Mouse (Mus musculus): Measurements from ENCODE around the gene Rmdn2. TPM values are rescaled to one million over a fixed set of nuclear protein-coding genes. Genes with fewer than 3 reads are reported as not detected.

Rmdn2 gene
- total RNA-seq, 2 experiments from 2014 or later, result 9.0 TPM

DNA sequence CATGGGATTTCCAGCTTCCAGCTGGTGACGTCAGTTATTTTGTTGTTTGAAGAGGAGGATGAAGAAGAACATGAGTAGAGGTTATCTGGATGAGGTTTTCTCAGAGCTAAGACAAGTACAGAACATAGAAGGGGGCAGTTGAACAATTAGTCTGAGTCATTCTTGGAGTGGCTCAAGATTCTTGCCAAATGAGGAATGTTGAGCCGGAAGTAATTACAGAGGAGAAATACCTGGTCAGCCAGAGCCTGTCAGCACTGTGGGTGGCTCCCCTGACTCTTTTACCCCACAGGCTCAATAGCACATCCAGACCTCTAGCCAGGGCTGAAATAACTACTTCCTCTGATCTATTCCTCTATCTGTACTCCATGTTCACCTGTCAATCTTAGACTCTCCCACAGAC, 59.2 kb downstream of the Rmdn2 start:
- no peak overlapping the region for H3K4me3 ChIP-seq
- no peak for DNase-seq (ENCODE audit: low spot score in 2 of 2)
- no peak for TF ChIP-seq CTCF (conservative IDR thresholded peaks at IDR 0.05)
- no peak overlapping the region for H3K27ac ChIP-seq

DNA sequence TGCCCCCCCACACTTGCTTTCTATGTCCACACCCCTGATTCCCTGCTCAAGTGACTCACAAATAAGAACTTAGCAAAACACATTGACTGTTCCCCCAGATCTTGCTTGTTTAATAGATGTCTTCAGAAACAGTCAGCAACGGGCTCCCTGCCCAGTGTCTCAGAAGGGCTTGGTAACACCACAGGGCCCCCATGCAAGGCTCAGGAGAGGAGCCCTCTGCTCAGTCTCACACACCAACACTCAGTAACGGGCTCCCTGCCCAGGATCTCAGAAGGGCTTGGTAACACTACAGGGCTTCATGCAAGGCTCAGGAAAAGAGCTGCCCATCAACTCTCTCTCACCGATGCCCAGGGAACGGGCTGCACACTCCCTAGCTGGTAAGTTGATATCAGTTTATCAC, 83.4 kb downstream of the Rmdn2 start:
- Histone ChIP-seq H3K4me3 (no peak overlapping the region), H3K27ac (no peak overlapping the region)
- DNase-seq (ENCODE audit: low spot score in 2 of 2), result no peak
- TF ChIP-seq CTCF (conservative IDR thresholded peaks at IDR 0.05), result no peak

DNA sequence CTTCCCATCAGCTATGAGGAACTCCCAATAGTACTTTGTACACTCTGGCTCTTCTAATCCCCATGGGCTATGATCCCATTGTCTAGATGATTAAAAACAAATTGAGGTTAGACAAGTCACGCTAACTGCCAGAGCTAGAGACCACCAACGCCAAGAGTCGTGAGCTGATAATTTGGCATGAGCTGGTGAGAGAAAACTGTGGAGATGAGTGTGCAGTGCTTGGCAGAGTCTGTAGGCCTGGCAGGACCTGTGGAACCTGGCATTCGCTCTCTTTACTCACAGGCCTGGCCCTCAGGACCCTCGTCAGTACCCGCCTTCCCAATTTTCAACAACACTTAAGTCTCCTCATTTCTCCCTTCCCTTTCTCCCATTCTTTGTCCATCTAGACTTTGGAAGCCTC, 83.9 kb downstream of the Rmdn2 start:
- TF ChIP-seq CTCF (conservative IDR thresholded peaks at IDR 0.05), result no peak
- Histone ChIP-seq H3K27ac (no peak overlapping the region), H3K4me3 (no peak overlapping the region)
- no peak for DNase-seq (ENCODE audit: low spot score in 2 of 2)

DNA sequence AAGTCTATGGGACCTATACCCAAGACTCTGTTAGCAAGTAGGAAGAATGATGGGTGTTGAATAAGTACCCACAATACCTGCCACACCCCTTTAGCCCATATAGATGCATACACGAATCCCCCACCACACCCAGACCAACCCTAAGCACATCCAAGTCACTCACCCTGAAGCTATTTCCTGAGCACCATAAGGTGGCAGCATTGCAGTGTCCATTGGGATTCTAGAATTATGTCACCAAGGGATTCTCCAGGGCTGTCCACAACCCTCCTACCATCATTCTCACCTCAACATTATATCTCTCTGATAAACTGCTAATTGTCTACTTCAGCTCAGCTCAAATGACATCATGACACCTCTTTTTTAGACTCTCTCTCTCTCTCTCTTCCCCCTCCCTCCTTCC, 87.5 kb downstream of the Rmdn2 start:
- Histone ChIP-seq H3K27ac (no peak overlapping the region), H3K4me3 (no peak overlapping the region)
- peak; percentile 81 for TF ChIP-seq CTCF (conservative IDR thresholded peaks at IDR 0.05)
- DNase-seq (ENCODE audit: low spot score in 2 of 2), result no peak

DNA sequence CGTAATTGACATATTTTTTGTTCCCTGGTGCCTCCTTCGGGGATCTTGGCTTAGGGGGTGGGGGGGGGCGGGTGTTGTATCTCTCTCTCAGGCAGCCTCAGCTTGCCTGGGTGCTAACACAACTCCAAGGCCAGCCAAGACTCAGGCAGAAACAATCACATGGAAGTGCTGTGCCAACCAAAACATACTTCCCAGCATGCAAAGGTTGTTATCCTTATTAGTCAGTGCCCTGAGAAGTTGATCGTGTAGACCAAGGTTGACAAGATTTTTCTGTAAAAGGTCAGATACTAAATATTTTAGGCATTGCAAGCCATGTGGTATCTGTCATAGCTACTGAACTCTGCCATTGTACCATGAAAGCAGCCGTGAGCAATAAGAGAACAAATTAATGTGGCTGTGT, 89.2 kb downstream of the Rmdn2 start:
- no peak overlapping the region for H3K27ac ChIP-seq
- TF ChIP-seq CTCF (conservative IDR thresholded peaks at IDR 0.05), result no peak
- no peak for DNase-seq (ENCODE audit: low spot score in 2 of 2)
- H3K4me3 ChIP-seq, result no peak overlapping the region

DNA sequence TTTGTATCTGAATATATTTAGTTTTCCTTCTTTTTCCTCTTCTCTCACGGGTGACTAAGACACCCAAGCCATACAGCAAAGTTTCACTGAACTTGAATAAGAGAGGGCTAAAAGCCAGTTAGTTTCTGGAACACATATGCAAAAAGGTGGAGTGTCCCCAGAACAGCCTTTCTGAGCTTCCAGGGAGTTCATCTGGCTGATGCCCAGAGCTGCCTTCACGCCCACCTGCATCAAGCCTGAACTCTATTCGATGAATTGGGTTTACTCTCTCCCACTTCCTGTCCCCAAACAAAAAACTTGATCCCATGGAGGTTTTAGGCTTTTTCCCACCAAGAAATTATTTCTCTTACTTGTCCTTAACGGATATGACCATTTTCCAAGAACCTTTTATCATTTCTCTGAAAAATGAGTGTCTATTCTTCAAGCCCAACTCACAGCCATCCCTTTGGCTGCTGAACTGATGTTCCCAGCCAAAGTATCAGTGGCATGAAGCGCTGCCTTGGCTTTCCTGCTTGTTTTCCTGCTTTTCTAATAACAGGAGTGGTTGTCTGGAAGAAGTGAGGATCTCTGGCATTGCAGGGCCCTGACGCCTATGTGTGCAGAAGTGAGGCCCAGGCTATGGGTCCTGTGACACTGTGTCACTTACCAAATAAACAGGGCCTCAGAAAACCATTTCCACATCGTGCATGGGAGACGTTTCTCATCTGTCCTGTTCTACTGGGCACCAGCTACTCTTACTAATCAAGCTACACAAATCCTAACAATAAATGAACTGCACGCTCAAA, 94.2 kb downstream of the Rmdn2 start:
- Histone ChIP-seq H3K4me3 (no peak overlapping the region), H3K27ac (no peak overlapping the region)
- no peak for DNase-seq (ENCODE audit: low spot score in 2 of 2)
- no peak for TF ChIP-seq CTCF (conservative IDR thresholded peaks at IDR 0.05)

DNA sequence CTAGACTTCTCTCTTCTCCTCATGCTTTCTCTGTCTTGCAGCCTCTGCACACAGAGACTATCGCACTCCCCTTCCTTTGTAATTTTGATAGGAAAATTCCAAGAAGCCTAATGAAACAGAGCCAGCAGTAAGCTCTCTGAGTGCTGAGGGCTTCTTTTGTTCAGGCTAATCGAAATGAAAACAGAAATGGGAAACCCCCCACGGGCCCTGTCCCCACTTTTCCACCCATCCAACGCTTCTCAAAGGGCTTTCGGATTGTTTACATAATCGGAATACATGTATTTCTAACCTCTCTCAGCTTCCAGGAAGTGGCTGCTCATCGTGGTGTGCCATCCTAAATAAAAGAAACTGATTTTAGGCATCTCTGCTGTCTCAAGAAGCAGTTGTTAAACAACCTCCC, 96.5 kb downstream of the Rmdn2 start:
- DNase-seq (ENCODE audit: low spot score in 2 of 2), result no peak

DNA sequence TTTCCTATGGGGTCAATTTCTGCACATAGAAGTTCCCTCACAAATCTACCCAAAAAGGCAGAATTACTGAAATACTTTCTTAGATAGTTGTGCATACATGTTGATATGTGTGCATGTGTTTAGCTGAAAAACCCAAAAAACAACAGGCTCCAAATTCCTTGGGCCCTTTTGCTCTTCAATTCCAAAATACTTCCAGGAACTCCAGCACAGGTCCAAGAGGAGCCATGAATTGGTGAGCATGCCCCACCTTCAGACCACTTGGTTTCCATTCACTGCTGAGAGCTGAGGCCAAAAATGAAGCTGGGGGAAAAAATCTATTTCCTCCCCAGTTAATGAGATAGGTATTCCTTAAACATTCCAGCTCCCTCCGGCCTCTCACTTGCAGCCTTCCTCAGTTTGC, 98.1 kb downstream of the Rmdn2 start:
- H3K4me3 ChIP-seq, result no peak overlapping the region
- no peak for DNase-seq (ENCODE audit: low spot score in 2 of 2)
- H3K27ac ChIP-seq, result no peak overlapping the region
- TF ChIP-seq CTCF (conservative IDR thresholded peaks at IDR 0.05), result no peak

More for the DNA sequence above, 96.5 kb downstream of the Rmdn2 start:
- no peak overlapping the region for H3K4me3 ChIP-seq
- H3K27ac ChIP-seq, result no peak overlapping the region
- TF ChIP-seq CTCF (conservative IDR thresholded peaks at IDR 0.05), result no peak

DNA sequence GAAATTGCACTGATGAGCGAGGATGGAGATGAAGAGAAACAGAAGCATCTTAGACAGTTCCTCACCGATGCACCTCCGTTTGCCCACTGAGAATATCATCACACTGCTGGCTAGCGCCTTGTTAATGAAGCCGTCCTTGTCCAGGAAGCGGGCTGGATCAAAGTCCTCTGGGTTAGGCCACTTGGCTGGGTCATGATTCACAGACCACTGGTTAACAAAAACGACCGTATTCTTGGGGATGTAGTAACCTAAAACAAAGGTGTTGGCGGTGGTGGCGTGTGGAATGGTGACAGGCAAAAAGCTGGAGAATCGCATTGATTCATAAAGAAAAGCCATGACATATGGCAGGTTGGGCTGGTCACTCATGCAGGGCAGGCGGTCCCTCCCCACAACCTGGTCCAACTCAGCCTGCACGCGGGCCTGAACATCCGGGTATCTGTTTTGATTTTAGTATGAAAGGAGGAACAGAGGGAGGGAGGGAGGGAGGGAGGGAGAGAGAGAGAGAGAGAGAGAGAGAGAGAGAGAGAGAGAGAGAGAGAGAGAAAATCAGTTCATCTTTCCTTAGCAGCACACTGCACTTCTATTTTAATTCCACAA, 98.7 kb downstream of the Rmdn2 start:
- Histone ChIP-seq H3K27ac (no peak overlapping the region), H3K4me3 (no peak overlapping the region)
- DNase-seq (ENCODE audit: low spot score in 2 of 2), result no peak
- no peak for TF ChIP-seq CTCF (conservative IDR thresholded peaks at IDR 0.05)

DNA sequence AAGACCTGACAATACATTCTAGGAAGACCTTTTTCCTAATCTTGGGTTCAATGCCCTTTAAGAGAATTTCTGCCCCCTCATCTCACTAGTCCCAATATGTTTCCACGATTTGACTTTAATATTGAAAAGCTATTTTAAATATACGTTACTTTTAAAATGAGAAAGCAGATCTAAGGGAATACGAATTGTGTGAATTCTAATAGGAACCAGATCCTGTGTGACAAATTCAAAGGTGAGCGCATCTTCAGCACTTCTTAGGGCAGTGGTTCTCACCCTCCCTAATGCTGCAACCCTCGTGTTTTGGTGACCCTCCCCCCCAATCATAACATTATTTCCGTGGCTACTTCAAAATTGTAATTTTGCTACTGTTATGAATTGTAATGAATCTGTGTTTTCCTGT, 100.3 kb downstream of the Rmdn2 start:
- Histone ChIP-seq H3K27ac (no peak overlapping the region), H3K4me3 (no peak overlapping the region)
- DNase-seq (ENCODE audit: low spot score in 2 of 2), result no peak
- TF ChIP-seq CTCF (conservative IDR thresholded peaks at IDR 0.05), result no peak

DNA sequence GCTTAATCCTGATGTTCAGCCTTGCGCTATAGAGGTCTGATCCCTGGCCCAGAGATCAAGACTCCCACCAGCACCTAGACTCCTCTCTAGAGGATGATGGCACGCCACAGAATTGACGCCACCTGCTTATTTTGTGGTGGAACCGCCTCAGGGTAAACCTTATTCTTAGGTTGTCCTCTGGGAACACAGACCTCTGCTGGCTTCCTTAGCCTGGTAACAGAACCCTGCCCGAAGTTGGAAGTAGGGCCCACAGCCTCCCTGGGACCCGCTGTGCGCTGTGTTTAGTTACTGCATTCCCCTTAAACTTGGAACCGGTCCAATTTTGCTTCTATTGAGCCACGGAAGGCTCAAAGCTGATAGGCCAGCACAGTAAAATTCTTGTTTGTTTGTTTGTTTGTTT, 100.9 kb downstream of the Rmdn2 start:
- DNase-seq (ENCODE audit: low spot score in 2 of 2), result no peak
- Histone ChIP-seq H3K27ac (no peak overlapping the region), H3K4me3 (no peak overlapping the region)
- no peak for TF ChIP-seq CTCF (conservative IDR thresholded peaks at IDR 0.05)

DNA sequence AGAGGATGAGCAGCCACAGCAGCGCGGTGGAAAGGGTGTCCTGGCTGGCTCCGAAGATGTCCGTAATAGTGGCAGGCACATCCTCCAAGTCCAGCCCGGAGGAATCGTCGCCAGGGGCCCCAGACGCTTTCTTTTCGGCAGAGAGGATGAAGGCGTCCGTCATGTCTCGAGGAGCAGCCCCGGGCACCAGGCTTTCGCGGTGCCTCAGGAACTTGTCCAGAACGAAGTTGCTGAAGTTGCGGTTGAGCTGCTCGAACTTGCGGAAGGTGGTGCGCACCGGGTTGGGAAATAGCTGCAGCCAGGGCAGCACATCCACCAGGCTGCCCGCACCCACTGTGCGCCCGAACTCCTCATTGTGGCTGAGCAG, 101.6 kb downstream of the Rmdn2 start:
- no peak for DNase-seq (ENCODE audit: low spot score in 2 of 2)
- H3K27ac ChIP-seq, result no peak overlapping the region; the same call in 1 of the 2 replicates
- H3K4me3 ChIP-seq, result peak overlapping the region; percentile 51
- TF ChIP-seq CTCF (conservative IDR thresholded peaks at IDR 0.05), result no peak

DNA sequence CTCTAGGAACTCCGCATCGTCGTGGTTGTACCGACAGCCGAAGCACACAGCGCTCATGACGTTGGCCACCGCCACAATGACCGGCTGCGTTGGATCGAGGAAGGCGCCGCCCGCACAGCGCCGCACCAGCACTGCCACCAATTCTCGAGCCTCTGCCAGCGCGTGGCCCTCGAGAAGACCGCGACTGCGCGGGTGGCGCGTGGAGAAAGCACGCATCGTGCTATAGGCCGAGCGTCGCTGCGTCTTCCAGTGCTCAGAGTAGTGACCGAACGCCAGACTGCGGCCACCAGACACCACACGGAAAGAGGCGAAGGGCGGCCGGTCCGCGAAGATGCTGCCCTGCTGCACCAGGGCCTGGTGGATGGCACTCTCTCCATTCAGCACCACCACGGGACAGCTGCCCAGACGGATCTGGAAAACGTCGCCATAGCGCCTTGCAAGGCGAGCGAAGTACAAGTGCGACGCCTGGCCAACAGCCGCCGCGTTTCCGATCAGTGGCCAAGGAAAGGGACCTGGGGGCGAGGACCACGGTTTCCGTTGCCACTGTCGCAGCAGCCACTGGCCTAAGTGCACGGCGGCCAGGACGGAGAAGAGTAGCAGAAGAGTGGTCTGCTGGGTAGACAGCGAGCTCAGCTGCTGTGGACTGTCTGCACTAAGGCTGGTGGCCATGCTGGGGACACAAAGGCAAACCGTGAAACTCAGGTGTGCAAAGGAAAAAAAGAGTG, 102.1 kb downstream of the Rmdn2 start:
- no peak for TF ChIP-seq CTCF (conservative IDR thresholded peaks at IDR 0.05)
- DNase-seq (ENCODE audit: low spot score in 2 of 2), result no peak

More for the DNA sequence above, 102.1 kb downstream of the Rmdn2 start:
- no peak overlapping the region for H3K27ac ChIP-seq
- H3K4me3 ChIP-seq, result peak overlapping the region; percentile 51
